Mouse (Mus musculus) ES-Bruce4 (cell line): ENCODE results near the gene Plxnd1.

ENCODE experiments used
- CTCF ChIP-seq: IDR thresholded peaks from one replicate; pipeline ENCODE4 v1.8.1; 2011; ENCODE audit warnings: low read depth, low read length
- EP300 ChIP-seq: IDR thresholded peaks from 2 replicates; pipeline ENCODE4 v1.6.1; 2011; ENCODE audit warnings: low read depth, low read length; ENCODE audit not compliant: insufficient read depth
- POLR2A ChIP-seq: IDR thresholded peaks from one replicate; pipeline ENCODE4 v1.8.1; 2011; ENCODE audit warnings: low read length; ENCODE audit not compliant: insufficient read depth

GRCm38 (mm10) chr6:115926416-115926815, 68.4 kb downstream of the Plxnd1 start:
- TF ChIP-seq CTCF (no peak), POLR2A (no peak), EP300 (no peak)
